Mouse (Mus musculus) adrenal gland, postnatal 36 days (tissue): ENCODE data around the gene Zfp622. TPM values are rescaled to one million over a fixed set of nuclear protein-coding genes. Genes with fewer than 3 reads are reported as not detected.
"Not testable (repeated sequence)": the region's sequence is repeated elsewhere in the genome, so short reads cannot be mapped to it uniquely, and the experiment has no call there.

Source experiments
- DNase-seq, 2 experiments: peaks; one replicate each; pipeline ENCODE4 v3.0.0; 2021; ENCODE audit warnings: mixed read lengths in 1 of 2
- microRNA-seq: library from miRNA; unstranded; fragments of <30 nt; microRNA quantifications from one replicate; pipeline ENCODE4 v1.2.0, GENCODE M21; 2021
- total RNA-seq, 2 experiments: library from RNA; stranded (reverse); gene quantifications; 2 replicates each; pipeline ENCODE4 v1.2.3; 2021

Zfp622 gene
- total RNA-seq, 2 experiments from 2014 or later, result 36.9 to 41.2 TPM

- DNase-seq, result no peak
Measured at GRCm38 (mm10) chr15:25971596-25971995, 12.6 kb upstream of the Zfp622 start.

DNA sequence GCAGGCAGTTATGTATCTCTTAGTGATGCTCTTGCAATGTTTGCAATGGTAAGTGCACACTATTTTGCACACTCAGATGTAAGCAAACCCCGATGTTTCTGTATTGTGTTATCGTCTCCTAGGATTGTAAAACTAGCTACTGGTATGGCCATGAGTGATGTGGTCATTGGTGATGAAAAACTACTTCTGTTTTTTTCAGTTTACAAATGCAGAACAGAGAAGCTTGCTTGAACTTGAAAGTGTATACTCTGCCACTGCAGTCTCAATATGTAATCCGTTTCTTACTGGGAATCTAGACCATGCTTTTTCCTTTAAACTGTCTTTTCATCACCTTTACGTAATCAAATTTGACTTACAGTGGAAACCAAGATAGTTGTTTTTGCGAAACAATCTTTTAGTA lies 11.4 kb upstream of the Zfp622 start:
- DNase-seq, result no peak

GRCm38 (mm10) chr15:25974352-25974751 lies 9.8 kb upstream of the Zfp622 start:
- no peak for DNase-seq

DNA sequence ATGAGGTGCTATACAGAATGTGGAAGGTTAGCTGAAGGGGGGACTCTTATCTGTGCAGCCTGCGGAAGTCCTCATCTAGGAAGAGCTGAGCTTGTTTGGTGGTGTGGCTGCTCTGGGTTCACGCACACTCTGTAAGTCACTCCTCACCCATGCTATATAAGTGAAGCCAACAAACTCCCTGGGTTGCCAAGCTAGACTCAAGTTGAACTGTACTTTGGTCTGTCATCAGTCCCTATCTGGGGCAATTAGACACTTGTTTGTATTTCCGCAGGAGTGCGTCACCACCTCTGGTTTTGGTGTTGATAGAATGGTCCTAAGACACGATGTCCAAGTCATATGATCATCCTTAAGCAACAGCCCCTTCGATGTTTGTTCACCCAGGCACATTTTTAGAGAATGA lies 8.4 kb upstream of the Zfp622 start:
- no peak for DNase-seq

DNA sequence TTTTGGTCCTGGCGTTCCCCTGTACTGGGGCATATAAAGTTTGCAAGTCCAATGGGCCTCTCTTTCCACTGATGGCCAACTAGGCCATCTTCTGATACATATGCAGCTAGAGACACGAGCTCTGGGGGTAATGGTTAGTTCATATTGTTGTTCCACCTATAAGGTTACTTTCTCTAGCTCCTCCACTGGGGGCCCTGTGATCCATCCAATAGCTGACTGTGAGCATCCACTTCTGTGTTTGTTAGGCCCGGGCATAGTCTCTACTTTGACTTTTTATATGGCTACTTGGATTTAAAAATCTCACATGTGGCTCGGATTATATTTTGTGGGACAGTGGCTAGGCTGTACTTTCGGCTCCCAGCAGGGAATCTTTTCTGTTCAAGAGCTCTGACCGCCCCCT lies 552 bp upstream of the Zfp622 start:
- DNase-seq, result not testable (repeated sequence)

GRCm38 (mm10) chr15:25984734-25985492 lies 747 bp downstream of the Zfp622 start:
- peak in 1 of 2 experiments; percentile 42 for DNase-seq

DNA sequence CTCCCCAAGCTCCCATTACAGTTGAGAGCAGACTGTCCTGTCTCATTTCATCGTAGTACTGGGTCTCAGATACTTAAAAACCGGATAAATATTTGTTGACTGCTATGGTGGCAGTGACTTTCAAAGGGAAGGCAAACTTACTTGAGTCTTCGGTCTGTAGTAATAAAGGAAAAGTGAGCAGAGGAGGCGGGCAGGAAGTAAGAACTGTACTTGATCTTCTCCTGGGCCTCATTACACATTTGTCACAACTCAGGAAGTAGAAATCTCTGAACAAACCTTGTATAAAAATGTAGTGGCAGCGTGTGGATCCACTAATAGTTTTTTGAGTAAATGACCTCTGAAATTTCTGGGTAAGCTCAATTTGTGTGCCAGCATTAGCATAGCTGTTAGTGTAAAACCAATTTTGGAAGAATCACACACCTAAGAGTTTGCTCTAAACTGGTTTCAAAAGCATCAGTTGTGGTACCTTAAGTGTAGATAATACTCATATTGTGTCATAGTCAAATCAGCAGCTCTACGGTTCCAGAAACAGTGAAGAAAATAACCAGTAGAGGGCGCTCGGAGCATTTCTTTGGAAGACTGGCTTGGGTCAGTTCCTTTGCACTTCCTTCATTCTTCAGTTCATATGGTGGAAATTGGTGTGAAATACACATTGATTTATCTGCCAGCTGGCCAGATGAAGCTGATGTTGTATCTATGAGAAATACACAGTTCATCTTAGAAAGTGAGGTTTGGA lies 9.0 kb downstream of the Zfp622 start:
- peak; percentile 49 to 70 for DNase-seq

DNA sequence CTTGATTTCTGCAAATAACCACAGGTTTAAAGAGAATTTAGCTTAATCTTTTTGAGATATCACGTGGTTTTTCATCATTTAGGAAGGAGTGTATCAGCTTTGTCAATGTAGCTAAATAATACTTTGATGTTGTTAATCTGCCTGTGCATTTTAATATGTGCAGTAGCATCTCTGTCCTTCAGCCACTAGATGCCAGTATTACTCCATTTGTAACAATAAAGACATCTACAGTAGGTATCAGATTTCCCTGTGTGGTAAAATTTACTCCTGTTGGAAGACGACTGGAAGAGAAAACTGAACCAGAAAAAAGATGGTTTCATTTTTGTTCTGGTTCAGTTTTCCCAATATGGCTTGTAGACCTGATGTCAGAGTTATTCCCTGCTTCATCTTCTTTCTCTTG lies 11.4 kb downstream of the Zfp622 start:
- DNase-seq, result no peak

DNA sequence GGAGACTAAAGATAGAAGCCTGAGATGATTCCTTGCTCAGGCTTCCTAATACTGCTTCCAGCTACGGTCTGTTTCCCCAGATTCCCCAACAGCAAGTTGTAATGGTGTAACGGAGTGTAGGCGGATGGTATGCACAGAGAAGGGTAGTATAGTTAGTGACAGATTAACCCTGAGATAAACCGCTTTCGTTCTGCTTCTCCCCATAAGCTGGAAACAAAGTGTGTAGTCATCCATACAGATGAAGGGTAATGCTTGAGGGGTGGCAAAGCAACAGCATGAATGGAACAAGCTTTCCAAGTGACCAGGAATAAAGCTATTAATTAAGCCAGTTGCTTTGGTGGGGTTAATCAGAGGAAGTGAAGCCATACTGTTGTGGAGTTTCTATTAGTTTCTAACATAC lies 15.4 kb downstream of the Zfp622 start:
- not testable (repeated sequence) for DNase-seq

DNA sequence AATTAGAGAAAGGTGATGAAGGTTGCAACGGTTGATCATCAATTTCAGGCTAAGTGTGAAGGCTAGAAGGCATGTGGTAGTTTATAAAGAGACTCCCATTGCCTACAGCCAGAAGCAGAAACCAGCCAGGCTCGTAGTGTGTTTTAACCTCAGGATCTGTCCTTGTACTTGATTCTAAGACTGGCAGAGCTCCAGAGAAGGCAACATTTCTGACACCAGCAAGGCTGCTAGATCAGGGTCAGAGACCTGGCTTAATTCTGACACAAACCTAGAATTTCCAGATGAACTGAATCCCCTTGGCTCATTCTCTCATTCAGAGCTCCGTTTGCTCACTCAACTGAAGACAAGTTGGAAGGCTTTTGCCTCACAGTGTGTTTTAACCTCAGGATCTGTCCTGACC lies 24.5 kb downstream of the Zfp622 start:
- DNase-seq, result peak; percentile 24 to 33

DNA sequence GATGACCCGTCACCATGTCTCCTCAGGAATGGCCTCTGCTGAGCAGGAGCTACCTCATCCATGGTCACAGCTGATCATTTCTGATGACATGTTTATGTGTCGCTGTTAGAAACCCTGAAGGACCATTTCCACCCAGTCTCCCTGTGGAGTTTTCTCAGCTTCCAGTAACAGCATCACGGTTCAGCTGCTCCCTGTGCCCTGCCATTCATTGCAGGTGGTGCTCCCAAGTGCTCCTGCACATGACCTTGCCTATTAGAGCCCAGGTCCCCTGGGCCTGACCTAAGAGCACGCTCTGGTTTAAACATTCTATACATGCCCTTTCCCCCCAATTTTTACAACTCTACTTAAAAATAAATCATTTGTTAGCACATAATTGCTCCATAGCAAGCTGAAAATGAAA lies 28.7 kb downstream of the Zfp622 start:
- DNase-seq, result no peak

DNA sequence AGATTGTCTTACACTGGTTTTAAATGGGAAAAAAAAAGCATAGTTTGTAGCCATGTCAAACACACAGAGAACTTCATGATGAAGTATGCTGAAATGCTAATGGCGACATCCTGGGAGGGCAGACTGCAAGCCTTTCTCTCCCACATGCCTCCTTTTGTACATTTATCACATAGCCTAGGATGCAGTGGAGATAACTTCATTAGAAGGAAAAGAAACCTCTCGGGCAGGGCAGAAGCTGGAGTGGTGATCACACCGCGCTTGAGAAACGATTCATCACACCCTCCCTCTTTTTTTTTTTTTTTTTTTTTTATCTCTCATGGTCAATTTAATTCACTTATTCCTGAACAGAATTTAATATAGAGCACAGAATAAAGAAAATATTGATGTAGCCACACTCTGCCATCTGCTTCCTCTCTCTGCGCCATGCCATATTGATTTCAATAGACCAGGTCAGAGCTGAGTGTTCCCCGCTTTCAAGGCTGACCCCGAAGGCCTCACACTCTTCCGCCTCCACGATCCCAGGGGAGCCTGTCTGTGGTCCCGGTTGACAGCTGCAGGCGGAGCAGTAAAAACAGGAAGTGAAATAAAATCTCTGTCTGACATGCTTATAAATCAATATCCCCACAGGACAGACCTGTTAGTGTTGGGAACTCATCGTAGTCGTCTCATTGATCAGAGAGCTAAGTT lies 32.0 kb downstream of the Zfp622 start:
- peak; percentile 34 to 46 for DNase-seq

- DNase-seq, result no peak
Measured at GRCm38 (mm10) chr15:26021721-26022120, 37.6 kb downstream of the Zfp622 start.

GRCm38 (mm10) chr15:26022636-26023035 lies 38.5 kb downstream of the Zfp622 start:
- DNase-seq, result no peak

GRCm38 (mm10) chr15:26031692-26032091 lies 47.5 kb downstream of the Zfp622 start:
- peak; percentile 77 to 85 for DNase-seq

- DNase-seq, result no peak
Measured at GRCm38 (mm10) chr15:26040567-26040966, 56.4 kb downstream of the Zfp622 start.

GRCm38 (mm10) chr15:26041196-26041947 lies 57.2 kb downstream of the Zfp622 start:
- DNase-seq, result no peak

Small RNA genes lying within 50 kb of the gene (microRNA-seq; reads per million reads assigned to microRNA genes)
- gene Mir7212, result not detected

Other genes starting within 250 kb of the Zfp622 start
- gene Retreg1, start 141.2 kb upstream of the Zfp622 start, total RNA-seq, result 10 to 100 TPM; 27.3 to 49.5 TPM